ENCODE assay signal across 20 mouse cellular contexts in genomic region chr11:62075551-62075950, GRCm38 (mm10).
"Had no signal": no experiment of that assay in that cellular context is flagged by ENCODE, and none has a peak within 500 bp of the region (broad histone marks: within the 10 kb centered on the region; RNA-seq: fewer than 3 reads in every experiment).

No protein-coding gene starts in this region.

- H3K36me3 ChIP-seq: heart, embryonic 13.5 days; heart, embryonic 15.5 days; hindbrain, embryonic 10.5 days; hindbrain, embryonic 12.5 days; intestine, embryonic 15.5 days; limb, embryonic 10.5 days; limb, embryonic 12.5 days had no signal

- DNase-seq: gastrocnemius, adult 2 months; gastrocnemius, postnatal 10 days; gastrocnemius, postnatal 25 days; heart, postnatal 14 days; heart, postnatal 4 days; kidney, adult 18-20 months; kidney, adult 8-10 months; kidney, postnatal 10 days; kidney, postnatal 25 days; kidney, postnatal 4 days; liver; liver, embryonic 13.5 days had no signal

- H3K4me3 ChIP-seq: intestine, embryonic 15.5 days; left cerebral cortex, adult 2 months had no signal

- H3K27me3 ChIP-seq: heart, embryonic 13.5 days; heart, embryonic 15.5 days; hindbrain, embryonic 12.5 days; intestine, embryonic 15.5 days; limb, embryonic 12.5 days; liver, embryonic 13.5 days had no signal

- H3K27ac ChIP-seq: hindbrain, embryonic 12.5 days; intestine, embryonic 15.5 days had no signal

- H3K4me1 ChIP-seq: intestine, embryonic 15.5 days had no signal
